Mouse (Mus musculus) MEL (cell line): ENCODE results near the gene Unc5cl. TPM values are rescaled to one million over a fixed set of nuclear protein-coding genes. Genes with fewer than 3 reads are reported as not detected.

Source experiments
- DNase-seq: peaks from one replicate; pipeline ENCODE4 v3.0.0; 2011; ENCODE audit warnings: low read depth, low spot score
- H3K27ac ChIP-seq: 2 replicates; pipeline ENCODE4 v1.5.1; 2012; ENCODE audit warnings: low read depth, mild to moderate bottlenecking, control low read depth, low read length, moderate library complexity; ENCODE audit not compliant: control insufficient read depth
- H3K27me3 ChIP-seq, 2 experiments: fragments of 150-350 bp in 1 of 2; sonication (generic) in 1 of 2; 2 replicates each; pipeline ENCODE4 v1.6.1; 2012; ENCODE audit warnings: low read length in 2 of 2, mild to moderate bottlenecking in 2 of 2, improper control_type of control experiment in 1 of 2, moderate library complexity in 1 of 2; ENCODE audit not compliant: insufficient read depth in 2 of 2, control insufficient read depth in 1 of 2
- H3K36me3 ChIP-seq, 2 experiments: 2 replicates each; pipeline ENCODE4 v1.6.1; 2012 to 2014; ENCODE audit warnings: low read length in 2 of 2, improper control_type of control experiment in 1 of 2, inconsistent platforms in 1 of 2, mild to moderate bottlenecking in 1 of 2; ENCODE audit not compliant: insufficient read depth in 2 of 2, control insufficient read depth in 1 of 2
- H3K4me1 ChIP-seq, 2 experiments: fragments of 150-350 bp in 1 of 2; sonication (generic) in 1 of 2; 2 replicates each; pipeline ENCODE4 v1.6.1; 2012; ENCODE audit warnings: low read length in 2 of 2, improper control_type of control experiment in 1 of 2, mild to moderate bottlenecking in 1 of 2; ENCODE audit not compliant: insufficient read depth in 2 of 2, control insufficient read depth in 1 of 2
- H3K4me3 ChIP-seq, 2 experiments: fragments of 150-350 bp in 1 of 2; sonication (generic) in 1 of 2; 2 replicates each; pipeline ENCODE4 v1.5.1; 2012; ENCODE audit warnings: low read depth in 2 of 2, low read length in 2 of 2, mild to moderate bottlenecking in 2 of 2, moderate library complexity in 2 of 2, control low read depth in 1 of 2, improper control_type of control experiment in 1 of 2; ENCODE audit not compliant: control insufficient read depth in 1 of 2, insufficient read depth in 1 of 2
- H3K79me2 ChIP-seq: 2 replicates; pipeline ENCODE4 v1.6.1; 2012; ENCODE audit warnings: mild to moderate bottlenecking, low read length, moderate library complexity; ENCODE audit not compliant: control insufficient read depth, poor library complexity, insufficient read depth
- H3K9ac ChIP-seq: 2 replicates; pipeline ENCODE4 v1.6.1; 2012; ENCODE audit warnings: low read depth, mild to moderate bottlenecking, control low read depth, low read length, moderate library complexity; ENCODE audit not compliant: control insufficient read depth, poor library complexity, severe bottlenecking
- H3K9me3 ChIP-seq: fragments of 150-350 bp; sonication (generic); replicated peaks from 2 replicates; pipeline ENCODE4 v1.6.1; 2012; ENCODE audit warnings: mild to moderate bottlenecking, low read length, improper control_type of control experiment, moderate library complexity; ENCODE audit not compliant: insufficient read depth
- BHLHE40 ChIP-seq: IDR thresholded peaks from 2 replicates; pipeline ENCODE4 v1.6.1; 2012; ENCODE audit warnings: low read depth, mild to moderate bottlenecking, inconsistent platforms, low read length, improper control_type of control experiment, borderline replicate concordance
- CTCF ChIP-seq, 3 experiments: IDR thresholded peaks in 2 of 3; conservative IDR thresholded peaks in 1 of 3; 2 replicates each; pipeline ENCODE4 v1.5.1; 2011 to 2012; ENCODE audit warnings: low read length in 3 of 3, low read depth in 2 of 3, mild to moderate bottlenecking in 2 of 3, improper control_type of control experiment in 1 of 3, inconsistent platforms in 1 of 3, mixed read lengths in 1 of 3, moderate library complexity in 1 of 3; ENCODE audit not compliant: control insufficient read depth in 1 of 3, insufficient read depth in 1 of 3, poor library complexity in 1 of 3, severe bottlenecking in 1 of 3
- E2F4 ChIP-seq: IDR thresholded peaks from 2 replicates; pipeline ENCODE4 v1.6.1; 2011; ENCODE audit warnings: low read depth, low read length, improper control_type of control experiment, borderline replicate concordance
- ETS1 ChIP-seq: IDR thresholded peaks from 2 replicates; pipeline ENCODE4 v1.6.1; 2012; ENCODE audit warnings: low read depth, mild to moderate bottlenecking, inconsistent platforms, low read length, improper control_type of control experiment, moderate library complexity
- GATA1 ChIP-seq: IDR thresholded peaks from 2 replicates; pipeline ENCODE4 v1.6.1; 2011; ENCODE audit warnings: low read depth, low read length, improper control_type of control experiment
- HCFC1 ChIP-seq: IDR thresholded peaks from 2 replicates; pipeline ENCODE4 v1.6.1; 2012; ENCODE audit warnings: low read depth, mild to moderate bottlenecking, inconsistent platforms, low read length, improper control_type of control experiment, moderate library complexity
- KAT2A ChIP-seq: conservative IDR thresholded peaks from 2 replicates; pipeline ENCODE4 v1.6.1; 2012; ENCODE audit warnings: low read depth, low read length, improper control_type of control experiment, inconsistent platforms
- MXI1 ChIP-seq: IDR thresholded peaks from 2 replicates; pipeline ENCODE4 v1.6.1; 2011; ENCODE audit warnings: mild to moderate bottlenecking, low read depth, low read length, improper control_type of control experiment
- MYB ChIP-seq: IDR thresholded peaks from 2 replicates; pipeline ENCODE4 v1.6.1; 2011; ENCODE audit warnings: mild to moderate bottlenecking, low read depth, low read length, improper control_type of control experiment
- NELFE ChIP-seq: IDR thresholded peaks from 2 replicates; pipeline ENCODE4 v1.6.1; 2011; ENCODE audit warnings: low read depth, low read length, improper control_type of control experiment
- NRF1 ChIP-seq: IDR thresholded peaks from 2 replicates; pipeline ENCODE4 v1.6.1; 2014; ENCODE audit warnings: low read depth, mild to moderate bottlenecking, inconsistent platforms, low read length, improper control_type of control experiment, moderate library complexity; ENCODE audit not compliant: poor library complexity, insufficient read depth, severe bottlenecking
- POLR2AphosphoS2 ChIP-seq: IDR thresholded peaks from 2 replicates; pipeline ENCODE4 v1.6.1; 2011; ENCODE audit warnings: low read length, improper control_type of control experiment
- RAD21 ChIP-seq: IDR thresholded peaks from 2 replicates; pipeline ENCODE4 v1.6.1; 2011; ENCODE audit warnings: mild to moderate bottlenecking, low read depth, low read length, improper control_type of control experiment
- SIN3A ChIP-seq: IDR thresholded peaks from 2 replicates; pipeline ENCODE4 v1.6.1; 2012; ENCODE audit warnings: low read length, improper control_type of control experiment, inconsistent platforms
- SMC3 ChIP-seq: IDR thresholded peaks from 2 replicates; pipeline ENCODE4 v1.6.1; 2011; ENCODE audit warnings: low read depth, low read length, improper control_type of control experiment
- TAL1 ChIP-seq: IDR thresholded peaks from 2 replicates; pipeline ENCODE4 v1.6.1; 2012; ENCODE audit warnings: mild to moderate bottlenecking, inconsistent platforms, low read length, moderate library complexity, mixed read lengths
- TCF12 ChIP-seq: IDR thresholded peaks from 2 replicates; pipeline ENCODE4 v1.6.1; 2014; ENCODE audit warnings: low read depth, mild to moderate bottlenecking, inconsistent platforms, low read length, improper control_type of control experiment, moderate library complexity
- ZC3H11A ChIP-seq: IDR thresholded peaks from 2 replicates; pipeline ENCODE4 v1.6.1; 2012; ENCODE audit warnings: low read depth, mild to moderate bottlenecking, inconsistent platforms, low read length, improper control_type of control experiment
- ZKSCAN1 ChIP-seq: IDR thresholded peaks from 2 replicates; pipeline ENCODE4 v1.6.1; 2012; ENCODE audit warnings: low read depth, mild to moderate bottlenecking, inconsistent platforms, low read length, improper control_type of control experiment, moderate library complexity
- ZMIZ1 ChIP-seq: IDR thresholded peaks from 2 replicates; pipeline ENCODE4 v1.6.1; 2012; ENCODE audit warnings: low read depth, mild to moderate bottlenecking, inconsistent platforms, low read length, improper control_type of control experiment, moderate library complexity
- ZNF384 ChIP-seq: IDR thresholded peaks from 2 replicates; pipeline ENCODE4 v1.6.1; 2012; ENCODE audit warnings: low read depth, mild to moderate bottlenecking, inconsistent platforms, low read length, improper control_type of control experiment
- polyA plus RNA-seq, 2 experiments: library from polyadenylated mRNA; stranded (reverse) in 1 of 2; unstranded in 1 of 2; fragments of >175 nt in 1 of 2; fragments of >200 nt in 1 of 2; gene quantifications; 2 replicates each; pipeline versions ENCODE4 v1.2.1 to v1.2.4; 2012; ENCODE audit warnings: low replicate concordance in 2 of 2, low read depth in 1 of 2; ENCODE audit not compliant: insufficient read length in 2 of 2, insufficient read depth in 1 of 2, missing spikeins in 1 of 2
- total RNA-seq: library from RNA; depleted of rRNA; stranded (reverse); fragments of 300-350 nt; gene quantifications from 2 replicates; pipeline ENCODE4 v1.2.3, GENCODE M21; 2012

Unc5cl gene
- total and polyA plus RNA-seq, 3 experiments = 4.7 to 7.7 TPM; not detected in 1

DNA sequence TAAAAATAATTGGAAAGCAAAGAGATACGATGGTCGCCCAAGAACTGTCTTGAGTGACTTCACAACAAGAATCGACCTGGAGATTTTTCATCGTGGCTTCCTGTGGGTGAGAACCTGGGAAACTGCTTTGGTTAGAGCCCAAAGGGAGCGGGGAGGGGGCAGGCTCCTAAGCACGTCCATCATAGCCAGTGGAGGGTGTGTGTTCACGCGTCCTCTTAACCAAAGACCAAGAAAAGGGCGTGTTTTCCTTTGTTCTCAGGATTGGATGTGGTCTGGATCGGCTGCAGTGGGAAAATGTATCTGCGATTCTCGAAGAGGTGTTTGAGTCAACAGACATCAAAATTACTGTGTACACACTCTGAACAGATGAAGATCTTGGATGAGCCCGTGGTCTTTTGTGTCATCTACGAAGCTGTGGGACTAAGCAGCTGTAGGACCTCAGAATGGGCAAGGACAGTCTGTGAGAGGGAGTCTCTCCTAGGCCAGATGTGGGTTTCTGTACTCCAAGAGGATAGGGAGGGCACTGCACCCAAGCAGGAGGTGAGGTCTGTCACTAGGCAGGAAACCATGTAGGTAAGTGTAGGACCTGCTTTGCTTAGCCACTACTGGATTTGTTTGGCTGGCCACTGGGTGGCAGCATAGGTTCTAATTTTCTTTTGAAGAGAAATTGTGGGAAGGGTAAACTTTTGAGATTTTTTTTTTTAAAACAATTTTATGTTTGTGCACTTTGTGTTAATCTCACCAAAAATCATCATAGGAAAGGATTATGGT is 38.1 kb upstream of the Unc5cl start:
- H3K9me3 ChIP-seq = no peaks in the 10 kb centered on the region
- no peaks in the 10 kb centered on the region for H3K27me3 ChIP-seq
- no peak overlapping the region for H3K9ac ChIP-seq
- peaks cover 0 to 24% of the 10 kb centered on the region in 2 experiments; a peak in 2 of 4 replicates for H3K36me3 ChIP-seq
- peaks cover 5% of the 10 kb centered on the region for H3K79me2 ChIP-seq
- TF ChIP-seq MYB = no peak
- TF ChIP-seq TCF12 = no peak
- TF ChIP-seq ETS1 = no peak
- TF ChIP-seq KAT2A = no peak
- peak; percentile 61 for TF ChIP-seq ZC3H11A
- TF ChIP-seq SMC3 = peak; percentile 76
- no peak for TF ChIP-seq SIN3A
- TF ChIP-seq TAL1 = no peak
- no peak for TF ChIP-seq E2F4
- no peak for TF ChIP-seq BHLHE40
- TF ChIP-seq ZKSCAN1 = no peak
- no peak for TF ChIP-seq ZMIZ1
- TF ChIP-seq ZNF384 = peak; percentile 75
- TF ChIP-seq CTCF (IDR thresholded peaks at IDR 0.05 in 2 of 3, conservative IDR thresholded peaks at IDR 0.05 in 1 of 3; ENCODE audit: control insufficient read depth in 1 of 3, insufficient read depth in 1 of 3, low read depth in 2 of 3, low read length in 3 of 3, poor library complexity in 1 of 3, severe bottlenecking in 1 of 3) = peak; percentile 55 to 80 (median 56)
- peak; percentile 77 for TF ChIP-seq RAD21
- TF ChIP-seq, all 39 proteins: peak for 5
- peak; percentile 71 for DNase-seq
- H3K27ac ChIP-seq = no peak overlapping the region
- H3K4me3 ChIP-seq = no peak overlapping the region
- H3K4me1 ChIP-seq = peaks cover 11 to 15% of the 10 kb centered on the region in 2 experiments

DNA sequence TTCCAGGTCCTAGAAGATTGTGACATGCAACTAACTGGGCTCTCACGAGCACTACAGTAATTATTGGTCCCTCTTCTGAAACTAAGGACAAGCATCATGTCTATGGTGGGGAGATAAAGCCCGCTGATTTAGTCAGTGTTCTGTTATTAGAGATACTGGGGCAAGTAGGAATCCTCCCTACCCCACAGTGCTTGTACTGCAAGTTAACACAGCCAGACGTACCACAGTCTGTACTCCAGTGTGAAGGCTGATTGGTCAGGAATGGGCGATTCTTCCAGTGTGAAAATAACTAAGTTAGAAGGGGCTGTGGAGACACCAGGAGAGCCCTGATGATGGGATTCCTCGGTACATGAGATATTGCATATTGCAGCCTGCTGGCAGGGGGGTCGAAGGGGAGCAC is 37.2 kb upstream of the Unc5cl start:
- TF ChIP-seq ZNF384 (no peak), NELFE (no peak), MXI1 (no peak), E2F4 (no peak), NRF1 (no peak), HCFC1 (no peak), GATA1 (no peak), ZC3H11A (no peak), TAL1 (no peak), ZMIZ1 (no peak), POLR2AphosphoS2 (no peak)
- no peaks in the 10 kb centered on the region for H3K27me3 ChIP-seq
- no peaks in the 10 kb centered on the region; the same call in 1 of the 2 replicates for H3K79me2 ChIP-seq
- H3K4me1 ChIP-seq = peaks cover 11 to 15% of the 10 kb centered on the region in 2 experiments
- no peak overlapping the region for H3K27ac ChIP-seq
- H3K9ac ChIP-seq = 0 out of 2 replicates have a peak overlapping the region, but pooled peaks have one; percentile 6
- no peak for DNase-seq
- H3K36me3 ChIP-seq = peaks cover 0 to 20% of the 10 kb centered on the region in 2 experiments; a peak in 2 of 4 replicates
- H3K9me3 ChIP-seq = no peaks in the 10 kb centered on the region
- H3K4me3 ChIP-seq = no peak overlapping the region
